Mouse (Mus musculus) spleen, adult 2 months (tissue): ENCODE data around the gene Tamm41. TPM values are rescaled to one million over a fixed set of nuclear protein-coding genes. Genes with fewer than 3 reads are reported as not detected.

Experiments
- DNase-seq, 2 experiments: peaks; one replicate each; pipeline versions ENCODE4 v3.0.0 to v3.0.0-alpha.2; 2012 to 2021; ENCODE audit warnings: low spot score in 2 of 2, low read depth in 1 of 2
- H3K27ac ChIP-seq: fragments of 200-500 bp; 2 replicates; pipeline ENCODE4 v1.5.1; 2012; ENCODE audit warnings: low read length, inconsistent platforms; ENCODE audit not compliant: insufficient read depth
- H3K27me3 ChIP-seq: fragments of 200-500 bp; 2 replicates; pipeline ENCODE4 v1.6.1; 2012; ENCODE audit warnings: mild to moderate bottlenecking, moderate library complexity, low read length, inconsistent platforms; ENCODE audit not compliant: control insufficient read depth, insufficient read depth
- H3K36me3 ChIP-seq: fragments of 200-500 bp; 2 replicates; pipeline ENCODE4 v1.6.1; 2012; ENCODE audit warnings: mild to moderate bottlenecking, low read length, inconsistent platforms; ENCODE audit not compliant: control insufficient read depth, insufficient read depth
- H3K4me1 ChIP-seq: fragments of 200-500 bp; 2 replicates; pipeline ENCODE4 v1.6.1; 2011; ENCODE audit warnings: inconsistent platforms; ENCODE audit not compliant: control insufficient read depth, insufficient read depth, insufficient read length
- H3K4me3 ChIP-seq: fragments of 200-500 bp; 2 replicates; pipeline ENCODE4 v1.5.1; 2011; ENCODE audit warnings: mild to moderate bottlenecking, inconsistent platforms; ENCODE audit not compliant: insufficient read depth, insufficient read length; ENCODE audit errors: extremely low read depth
- CTCF ChIP-seq: fragments of 200-500 bp; IDR thresholded peaks from 2 replicates; pipeline ENCODE4 v1.5.1; 2011; ENCODE audit warnings: mild to moderate bottlenecking, inconsistent platforms; ENCODE audit not compliant: insufficient read depth, insufficient read length, insufficient replicate concordance; ENCODE audit errors: extremely low read depth
- POLR2A ChIP-seq: fragments of 200-500 bp; IDR thresholded peaks from 2 replicates; pipeline ENCODE4 v1.6.1; 2011; ENCODE audit warnings: low read depth, low read length, inconsistent platforms
- WGBS: fragments of 180-500 bp; shearing (Covaris S2); methylation state at CpG from one replicate; pipeline ENCODE4 v1.1.7; 2018; 5-methylcytosine and 5-hydroxymethylcytosine counted together
- polyA plus RNA-seq: library from polyadenylated mRNA; depleted of rRNA; stranded (reverse); fragments of >200 nt; gene quantifications from 2 replicates; pipeline ENCODE4 v1.2.3, GENCODE M21; 2012

Gene Tamm41
- polyA plus RNA-seq, 1 experiment, result 24.3 TPM

DNA sequence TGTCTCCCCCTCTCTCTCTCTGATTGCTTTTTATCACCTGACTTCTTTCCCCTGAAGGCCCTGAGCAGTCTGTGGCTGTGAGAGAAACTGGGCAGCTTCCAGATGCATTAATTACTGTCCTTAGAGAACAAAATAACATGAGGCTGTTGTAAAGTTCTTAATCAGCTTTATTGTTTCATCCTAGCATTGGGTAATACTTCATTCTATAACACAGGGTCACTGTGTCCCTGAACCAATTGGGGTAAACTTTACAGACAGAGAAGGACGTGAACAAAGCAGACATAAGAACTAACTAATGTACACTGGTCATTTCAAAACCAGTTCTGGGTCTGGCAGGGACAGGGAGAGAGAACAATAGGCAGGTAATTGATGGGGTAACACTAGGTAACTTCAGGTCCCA, 8.4 kb upstream of the Tamm41 start:
- DNase-seq, result no peak
- Histone ChIP-seq H3K4me1 (no peaks in the 10 kb centered on the region), H3K27me3 (no peaks in the 10 kb centered on the region), H3K27ac (no peak overlapping the region), H3K4me3 (no peak overlapping the region), H3K36me3 (no peaks in the 10 kb centered on the region)
- WGBS, result 82% methylated on average over 1 of the region's 1 CpGs
- no peak for TF ChIP-seq POLR2A
- TF ChIP-seq CTCF, result no peak

DNA sequence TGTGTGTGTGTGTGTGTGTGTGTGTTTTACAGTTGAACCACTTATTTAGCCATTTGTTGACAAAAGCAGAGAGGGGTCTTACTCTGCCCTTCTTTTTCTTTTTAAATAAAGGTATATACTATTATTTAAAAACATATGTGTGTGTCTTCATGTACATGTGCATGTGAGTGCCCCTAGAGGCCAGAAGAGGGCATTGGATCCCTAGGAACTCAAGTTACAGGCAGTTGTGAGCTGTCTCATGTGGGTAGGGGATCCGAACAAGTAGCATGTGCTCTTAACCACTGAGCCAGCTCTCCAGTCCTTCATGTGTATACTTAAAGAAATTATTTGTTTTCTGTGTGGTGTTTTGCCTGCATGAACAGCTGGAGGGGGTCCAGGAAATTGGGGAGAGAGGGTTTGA, 7.0 kb upstream of the Tamm41 start:
- Histone ChIP-seq H3K27ac (no peak overlapping the region), H3K4me1 (no peaks in the 10 kb centered on the region), H3K36me3 (no peaks in the 10 kb centered on the region), H3K27me3 (no peaks in the 10 kb centered on the region), H3K4me3 (no peak overlapping the region)
- no peak for TF ChIP-seq POLR2A
- TF ChIP-seq CTCF, result no peak
- no peak for DNase-seq
- 72% methylated on average over 1 of the region's 1 CpGs for WGBS

DNA sequence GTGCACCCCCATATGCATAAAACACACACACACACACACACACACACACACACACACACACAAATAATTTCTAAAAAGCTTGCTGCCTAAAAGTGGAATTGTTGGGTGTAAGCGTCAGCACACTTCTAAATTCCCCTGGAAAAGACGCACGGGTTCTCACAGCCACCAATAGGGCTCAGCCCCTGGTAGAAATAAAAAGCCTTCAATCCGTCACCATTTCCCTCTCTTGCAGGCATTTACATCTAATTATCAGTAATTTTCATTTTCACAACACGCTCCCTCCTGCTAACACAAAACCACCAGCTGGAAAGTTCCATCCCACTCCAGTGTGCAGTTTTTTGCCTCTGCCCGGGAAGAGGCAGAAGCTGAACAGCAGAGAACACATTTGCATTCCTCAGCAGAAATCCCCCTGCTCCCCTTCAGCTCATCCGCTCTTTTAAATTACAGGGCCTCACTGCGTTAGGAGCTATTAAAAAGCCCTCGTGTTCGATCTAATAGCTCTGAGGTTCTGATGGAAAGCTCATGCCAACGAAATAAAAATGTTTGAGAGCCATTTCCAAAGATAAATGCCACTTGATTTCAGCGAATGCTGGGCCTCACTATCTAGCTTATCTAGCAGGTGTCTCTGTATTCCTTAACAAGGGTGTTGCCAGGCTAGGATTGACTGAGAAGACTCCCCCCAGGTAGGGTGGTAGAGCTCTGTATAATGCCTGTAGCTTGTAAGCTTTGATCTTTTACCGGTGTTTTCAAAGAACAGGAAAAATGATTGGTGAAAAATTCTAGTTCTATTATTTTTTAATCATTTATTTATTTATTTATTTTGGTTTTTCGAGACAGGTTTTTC, 6.2 kb upstream of the Tamm41 start:
- no peaks in the 10 kb centered on the region for H3K27me3 ChIP-seq
- no peak overlapping the region for H3K4me3 ChIP-seq
- H3K27ac ChIP-seq, result no peak overlapping the region
- no peaks in the 10 kb centered on the region for H3K36me3 ChIP-seq
- WGBS, result 85% methylated on average over 14 of the region's 14 CpGs
- TF ChIP-seq POLR2A, result no peak
- no peak for TF ChIP-seq CTCF
- no peaks in the 10 kb centered on the region for H3K4me1 ChIP-seq
- no peak for DNase-seq

DNA sequence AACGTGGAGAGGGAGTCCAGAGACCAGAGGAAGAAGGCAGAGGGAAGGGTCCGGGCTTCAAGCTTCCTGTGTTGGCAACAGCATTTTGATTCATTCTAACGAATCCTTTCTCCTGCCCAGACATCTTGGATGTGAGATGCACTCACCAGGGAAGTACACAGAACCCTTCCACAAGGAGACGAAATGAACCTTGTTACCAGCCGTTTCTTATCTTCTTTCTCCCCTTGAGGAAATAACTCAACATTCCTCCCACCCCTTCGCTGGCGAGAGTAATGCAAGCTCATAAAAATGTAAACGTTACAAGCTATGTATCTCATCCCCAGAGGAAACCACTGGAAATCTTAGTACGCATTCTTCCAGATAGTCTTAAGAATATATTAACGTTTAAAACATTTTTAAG, 4.9 kb upstream of the Tamm41 start:
- DNase-seq, result no peak
- TF ChIP-seq POLR2A (no peak), CTCF (no peak)
- Histone ChIP-seq H3K36me3 (no peaks in the 10 kb centered on the region), H3K27me3 (no peaks in the 10 kb centered on the region), H3K4me1 (no peaks in the 10 kb centered on the region), H3K4me3 (no peak overlapping the region), H3K27ac (no peak overlapping the region)
- WGBS, result 45% methylated on average over 10 of the region's 10 CpGs

DNA sequence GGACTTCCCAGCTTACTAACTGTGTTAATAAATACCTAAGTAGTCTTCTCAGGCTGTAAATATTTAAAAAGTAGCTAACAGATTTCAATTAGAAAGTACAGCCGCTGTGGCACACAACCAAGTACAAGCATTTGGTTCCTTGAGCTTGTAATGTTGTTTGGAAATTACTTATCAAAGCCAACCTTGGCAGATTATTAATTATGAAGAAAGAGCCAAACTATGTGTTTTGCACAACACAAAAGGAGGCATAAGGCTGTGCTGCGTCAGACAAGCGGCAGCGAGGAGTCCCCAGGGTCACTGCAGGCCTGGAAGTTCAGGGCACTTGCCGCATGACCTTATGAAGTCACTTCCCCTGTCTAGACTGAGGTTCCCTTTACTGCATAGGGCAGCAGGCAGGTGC, 4.2 kb downstream of the Tamm41 start:
- no peak for DNase-seq
- Histone ChIP-seq H3K27ac (no peak overlapping the region), H3K27me3 (no peaks in the 10 kb centered on the region), H3K36me3 (peaks cover 17% of the 10 kb centered on the region), H3K4me1 (peaks cover 2% of the 10 kb centered on the region; the same call in 1 of the 2 replicates), H3K4me3 (no peak overlapping the region)
- WGBS, result 96% methylated on average over 5 of the region's 5 CpGs
- TF ChIP-seq CTCF, result no peak
- TF ChIP-seq POLR2A, result no peak

DNA sequence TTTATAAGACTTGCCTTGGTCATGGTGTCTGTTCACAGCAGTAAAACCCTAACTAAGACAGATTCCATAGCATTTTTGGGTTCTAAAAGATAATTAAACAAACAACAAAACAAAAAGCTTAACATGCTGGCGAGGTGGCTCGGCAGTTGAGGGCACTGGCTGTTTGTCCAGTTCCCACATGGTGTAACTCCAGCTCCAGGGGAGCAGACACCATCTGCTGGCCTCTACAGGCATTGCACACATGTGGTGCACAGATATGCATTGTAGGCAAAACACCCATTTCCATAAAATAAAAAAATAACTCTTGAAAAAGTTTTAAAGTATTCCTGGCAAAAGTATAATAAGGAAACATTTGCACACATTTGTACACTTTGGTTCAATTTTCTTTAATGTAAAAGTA, 7.6 kb downstream of the Tamm41 start:
- H3K4me1 ChIP-seq, result no peaks in the 10 kb centered on the region
- no peak overlapping the region for H3K4me3 ChIP-seq
- no peak overlapping the region for H3K27ac ChIP-seq
- peaks cover 19% of the 10 kb centered on the region for H3K36me3 ChIP-seq
- H3K27me3 ChIP-seq, result no peaks in the 10 kb centered on the region
- 93% methylated on average over 2 of the region's 2 CpGs for WGBS
- DNase-seq, result no peak
- TF ChIP-seq POLR2A, result no peak
- no peak for TF ChIP-seq CTCF

DNA sequence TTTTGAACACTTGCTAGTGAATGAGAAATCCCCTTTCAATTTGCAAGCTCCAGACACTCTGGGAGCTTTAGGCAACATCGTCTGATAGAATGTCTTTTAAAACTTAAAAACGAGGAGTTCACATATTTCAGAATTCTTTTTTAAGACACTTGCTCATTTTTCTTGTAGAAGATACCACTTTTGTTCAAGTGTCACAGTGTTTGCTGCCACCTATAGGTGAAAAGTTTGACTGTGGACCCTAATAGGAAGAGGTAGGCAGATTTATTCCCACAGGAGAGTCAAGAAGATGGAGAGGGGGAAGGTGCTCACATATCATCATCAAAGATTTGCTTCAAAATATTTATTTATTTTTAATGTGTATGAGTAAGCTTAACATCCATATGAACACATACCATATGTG, 8.4 kb downstream of the Tamm41 start:
- Histone ChIP-seq H3K27me3 (no peaks in the 10 kb centered on the region), H3K27ac (no peak overlapping the region), H3K4me3 (no peak overlapping the region), H3K4me1 (no peaks in the 10 kb centered on the region), H3K36me3 (peaks cover 24% of the 10 kb centered on the region)
- WGBS, result 73% methylated on average over 2 of the region's 2 CpGs
- DNase-seq, result no peak
- TF ChIP-seq CTCF (no peak), POLR2A (no peak)
